Mouse (Mus musculus): ENCODE measurements around the gene Zfand5.

The Zfand5 gene

GRCm38 (mm10) chr19:21330305-21331115 is 58.4 kb downstream of the Zfand5 start:
- no peak for DNase-seq

- DNase-seq: no peak
Measured at GRCm38 (mm10) chr19:21331621-21332155, 59.6 kb downstream of the Zfand5 start.
